Mouse (Mus musculus) liver, adult 2 months (tissue): Measurements from ENCODE around the gene Gm21983. TPM values are rescaled to one million over a fixed set of nuclear protein-coding genes. Genes with fewer than 3 reads are reported as not detected.

Experiments used
- DNase-seq: peaks from one replicate; pipeline ENCODE4 v3.0.0-alpha.2; 2011; ENCODE audit warnings: low read depth, low spot score; ENCODE audit errors: extremely low read depth
- H3K27ac ChIP-seq: fragments of 200-500 bp; replicated peaks from 2 replicates; pipeline ENCODE4 v1.5.1; 2012; ENCODE audit warnings: low read depth, mild to moderate bottlenecking, control low read depth, inconsistent platforms, low read length; ENCODE audit not compliant: insufficient read depth
- H3K27me3 ChIP-seq: fragments of 200-500 bp; 2 replicates; pipeline ENCODE4 v1.6.1; 2012; ENCODE audit warnings: mild to moderate bottlenecking, moderate library complexity, low read length, inconsistent platforms; ENCODE audit not compliant: control insufficient read depth, insufficient read depth
- H3K36me3 ChIP-seq: fragments of 200-500 bp; 2 replicates; pipeline ENCODE4 v1.6.1; 2012; ENCODE audit warnings: low read length, inconsistent platforms; ENCODE audit not compliant: control insufficient read depth, insufficient read depth
- H3K4me1 ChIP-seq: fragments of 200-500 bp; 2 replicates; pipeline ENCODE4 v1.6.1; 2011; ENCODE audit warnings: low read length; ENCODE audit not compliant: control insufficient read depth, insufficient read depth
- H3K4me3 ChIP-seq: fragments of 200-500 bp; 2 replicates; pipeline ENCODE4 v1.5.1; 2011; ENCODE audit warnings: low read depth, mild to moderate bottlenecking, control low read depth, low read length, moderate library complexity; ENCODE audit not compliant: insufficient read depth
- H3K79me2 ChIP-seq: fragments of 200-500 bp; 2 replicates; pipeline ENCODE4 v1.6.1; 2012; ENCODE audit warnings: inconsistent platforms, mild to moderate bottlenecking, low read length, moderate library complexity; ENCODE audit not compliant: control insufficient read depth, insufficient read depth
- H3K9ac ChIP-seq: fragments of 200-500 bp; 2 replicates; pipeline ENCODE4 v1.6.1; 2012; ENCODE audit warnings: low read depth, mild to moderate bottlenecking, control low read depth, inconsistent platforms, low read length
- CTCF ChIP-seq: fragments of 200-500 bp; IDR thresholded peaks from 2 replicates; pipeline ENCODE4 v1.5.1; 2011; ENCODE audit warnings: low read depth, low read length, control low read depth
- POLR2A ChIP-seq: fragments of 200-500 bp; IDR thresholded peaks from 2 replicates; pipeline ENCODE4 v1.6.1; 2011; ENCODE audit warnings: low read length, control low read depth; ENCODE audit not compliant: insufficient read depth; ENCODE audit errors: extremely low read depth
- WGBS: fragments of 180-500 bp; shearing (Covaris S2); methylation state at CpG from one replicate; pipeline ENCODE4 v1.1.7; 2018; 5-methylcytosine and 5-hydroxymethylcytosine counted together
- polyA plus RNA-seq: library from polyadenylated mRNA; depleted of rRNA; stranded (reverse); fragments of >200 nt; gene quantifications from 2 replicates; pipeline ENCODE4 v1.2.3, GENCODE M21; 2012
- total RNA-seq: library from RNA; depleted of rRNA; stranded (reverse); fragments of >200 nt; gene quantifications from 2 replicates; pipeline ENCODE4 v1.2.3, GENCODE M21; 2014

Gene Gm21983
- total and polyA plus RNA-seq, 2 experiments = 0.09 TPM; not detected in 1

- H3K9ac ChIP-seq = peak within 1 kb of the TSS; percentile 95
- WGBS = under 1% methylated on average over 64 of the region's 64 CpGs
- TF ChIP-seq CTCF (no peak), POLR2A (peak; percentile 72)
- H3K36me3 ChIP-seq = peaks cover 18% of the 10 kb centered on the region; the same call in 1 of the 2 replicates
- no peaks in the 10 kb centered on the region for H3K27me3 ChIP-seq
- peak; percentile 100 for DNase-seq
- H3K4me1 ChIP-seq = peaks cover 5% of the 10 kb centered on the region
- H3K4me3 ChIP-seq = peak within 1 kb of the TSS; percentile 91
- peak within 1 kb of the TSS; percentile 98 for H3K27ac ChIP-seq
- H3K79me2 ChIP-seq = peaks cover 18% of the 10 kb centered on the region; the same call in 1 of the 2 replicates
Measured at GRCm38 (mm10) chr7:27195681-27196611, 15.1 kb upstream of the Gm21983 start, which contains the start of the genes BC024978 and Snrpa. TSS of gene BC024978 (plus strand) at chr7:27195781. TSS of gene Snrpa (minus strand) at chr7:27196271.

DNA sequence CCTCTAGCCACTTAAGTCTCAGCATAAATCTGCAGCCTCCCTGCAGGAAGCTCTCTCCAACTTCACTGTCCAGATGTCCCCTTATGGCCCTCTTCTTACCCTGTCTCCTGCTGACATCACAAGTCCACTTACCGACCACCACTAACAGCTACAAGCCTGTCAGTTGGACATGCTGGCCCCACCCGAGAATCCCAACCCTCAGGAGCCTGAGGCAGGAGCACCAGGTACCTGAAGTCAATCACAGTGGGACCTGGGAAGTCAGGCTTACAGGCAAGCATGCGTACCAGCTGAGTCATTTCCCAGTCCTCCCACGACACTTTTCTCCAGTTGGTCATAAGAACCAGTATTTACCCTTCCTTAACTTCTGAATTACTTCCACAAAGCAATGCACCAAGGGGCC is 12.8 kb upstream of the Gm21983 start:
- Histone ChIP-seq H3K27ac (no peak overlapping the region), H3K27me3 (no peaks in the 10 kb centered on the region), H3K4me3 (no peak overlapping the region), H3K36me3 (peaks cover 37% of the 10 kb centered on the region), H3K79me2 (peaks cover 22% of the 10 kb centered on the region; the same call in 1 of the 2 replicates), H3K9ac (no peak overlapping the region), H3K4me1 (peaks cover 5% of the 10 kb centered on the region)
- DNase-seq = no peak
- no peak for TF ChIP-seq CTCF
- no peak for TF ChIP-seq POLR2A
- WGBS = 79% methylated on average over 4 of the region's 4 CpGs

GRCm38 (mm10) chr7:27192434-27192833 is 11.5 kb upstream of the Gm21983 start:
- no peak for DNase-seq
- Histone ChIP-seq H3K4me3 (no peak overlapping the region), H3K9ac (no peak overlapping the region), H3K27me3 (no peaks in the 10 kb centered on the region), H3K27ac (no peak overlapping the region), H3K4me1 (peaks cover 5% of the 10 kb centered on the region), H3K79me2 (peaks cover 22% of the 10 kb centered on the region; the same call in 1 of the 2 replicates), H3K36me3 (peaks cover 50% of the 10 kb centered on the region)
- WGBS = 97% methylated on average over 5 of the region's 5 CpGs
- no peak for TF ChIP-seq POLR2A
- TF ChIP-seq CTCF = no peak

DNA sequence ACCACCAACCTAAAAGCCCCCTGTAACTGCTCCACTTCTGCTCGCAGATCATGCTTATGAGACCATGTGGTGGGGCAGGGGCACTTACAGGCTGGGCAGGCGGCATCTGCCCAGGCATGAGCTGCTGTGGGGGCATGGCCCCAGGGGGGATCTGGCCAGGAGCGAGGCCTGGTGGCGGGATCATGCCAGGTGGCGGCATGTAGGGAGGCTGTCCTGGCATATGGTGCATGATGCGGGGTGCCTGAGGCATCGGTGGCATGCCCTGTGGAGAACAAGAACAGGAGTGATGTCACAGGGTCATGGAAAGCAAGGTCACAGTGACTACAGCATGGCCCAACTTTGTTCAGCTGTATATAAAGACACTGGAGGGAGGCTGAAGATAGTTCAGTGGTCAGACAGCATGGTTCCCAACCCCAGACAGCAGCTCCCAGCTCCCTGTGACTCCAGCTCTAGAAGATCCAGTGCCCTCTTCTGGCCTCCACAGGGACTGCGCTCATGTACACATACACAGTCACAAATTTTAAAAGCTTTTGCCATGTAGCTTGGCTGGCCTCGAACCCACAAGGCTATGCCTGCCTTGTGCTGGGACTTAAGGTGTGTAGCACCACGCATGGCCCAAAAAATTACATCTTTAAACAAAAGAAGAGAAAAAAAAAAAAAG is 8.5 kb upstream of the Gm21983 start:
- Histone ChIP-seq H3K27ac (no peak overlapping the region), H3K27me3 (no peaks in the 10 kb centered on the region), H3K36me3 (peaks cover 59% of the 10 kb centered on the region), H3K9ac (no peak overlapping the region), H3K79me2 (peaks cover 15% of the 10 kb centered on the region; the same call in 1 of the 2 replicates), H3K4me3 (no peak overlapping the region), H3K4me1 (peaks cover 8% of the 10 kb centered on the region)
- TF ChIP-seq POLR2A (no peak), CTCF (peak; percentile 54)
- 98% methylated on average over 10 of the region's 10 CpGs for WGBS
- DNase-seq = no peak

DNA sequence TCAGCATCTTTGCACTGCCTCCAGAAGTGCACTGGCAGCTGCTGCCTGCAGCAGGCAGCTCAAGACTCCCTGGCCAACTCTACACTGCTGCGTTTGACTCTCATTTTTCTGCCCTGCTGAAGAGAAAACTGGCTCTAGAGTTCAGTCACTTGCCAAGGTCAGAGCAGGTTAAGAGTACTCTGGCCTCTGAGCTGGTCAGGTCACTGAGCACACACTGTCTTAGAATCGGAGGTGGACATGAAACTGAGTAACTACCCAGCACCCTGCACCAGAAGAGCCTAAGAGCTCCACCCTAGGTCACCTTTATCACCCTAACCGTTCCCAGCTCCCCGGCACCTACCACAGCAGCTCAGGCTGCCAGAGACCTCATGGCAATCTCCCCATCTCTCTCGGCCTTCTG is 5.1 kb upstream of the Gm21983 start:
- H3K27ac ChIP-seq = peak overlapping the region; percentile 15
- TF ChIP-seq POLR2A = no peak
- no peak for TF ChIP-seq CTCF
- H3K79me2 ChIP-seq = peaks cover 3% of the 10 kb centered on the region; the same call in 1 of the 2 replicates
- peaks cover 7% of the 10 kb centered on the region for H3K4me1 ChIP-seq
- no peak overlapping the region for H3K9ac ChIP-seq
- no peak overlapping the region for H3K4me3 ChIP-seq
- no peaks in the 10 kb centered on the region for H3K27me3 ChIP-seq
- H3K36me3 ChIP-seq = peaks cover 41% of the 10 kb centered on the region
- peak; percentile 84 for DNase-seq
- WGBS = 26% methylated on average over 5 of the region's 5 CpGs
